Mouse (Mus musculus): ENCODE measurements around the gene Il17rb.

Il17rb gene

GRCm38 (mm10) chr14:30008733-30009575 is at the start of gene Il17rb, which contains the start of gene Chdh:
TSS of gene Il17rb (minus strand) at chr14:30008896.
TSS of gene Chdh (plus strand) at chr14:30009023.
- peak; percentile 34 for DNase-seq (ENCODE audit: low spot score)

- peak; percentile 33 for DNase-seq (ENCODE audit: low spot score)
Measured at GRCm38 (mm10) chr14:30056031-30056766, 47.5 kb upstream of the Il17rb start.

GRCm38 (mm10) chr14:30054922-30055321 is 46.2 kb upstream of the Il17rb start:
- no peak for DNase-seq (ENCODE audit: low spot score)

GRCm38 (mm10) chr14:30050280-30050679 is 41.6 kb upstream of the Il17rb start:
- no peak for DNase-seq (ENCODE audit: low spot score)

- DNase-seq (ENCODE audit: low spot score), result no peak
Measured at GRCm38 (mm10) chr14:30048049-30048448, 39.4 kb upstream of the Il17rb start.

GRCm38 (mm10) chr14:30046976-30047375 is 38.3 kb upstream of the Il17rb start:
- no peak for DNase-seq (ENCODE audit: low spot score)

- DNase-seq (ENCODE audit: low spot score), result no peak
Measured at GRCm38 (mm10) chr14:30045704-30046220, 37.1 kb upstream of the Il17rb start.

- peak; percentile 29 for DNase-seq (ENCODE audit: low spot score)
Measured at GRCm38 (mm10) chr14:30045239-30045638, 36.5 kb upstream of the Il17rb start.

GRCm38 (mm10) chr14:30043356-30043940 is 34.8 kb upstream of the Il17rb start:
- no peak for DNase-seq (ENCODE audit: low spot score)

GRCm38 (mm10) chr14:30041836-30042235 is 33.1 kb upstream of the Il17rb start:
- no peak for DNase-seq (ENCODE audit: low spot score)

- no peak for DNase-seq (ENCODE audit: low spot score)
Measured at GRCm38 (mm10) chr14:30039413-30039812, 30.7 kb upstream of the Il17rb start.

GRCm38 (mm10) chr14:30038431-30038830 is 29.7 kb upstream of the Il17rb start:
- no peak for DNase-seq (ENCODE audit: low spot score)

- no peak for DNase-seq (ENCODE audit: low spot score)
Measured at GRCm38 (mm10) chr14:30033405-30033804, 24.7 kb upstream of the Il17rb start.

- no peak for DNase-seq (ENCODE audit: low spot score)
Measured at GRCm38 (mm10) chr14:30027378-30027777, 18.7 kb upstream of the Il17rb start.

GRCm38 (mm10) chr14:30024387-30024786 is 15.7 kb upstream of the Il17rb start:
- DNase-seq (ENCODE audit: low spot score), result no peak

GRCm38 (mm10) chr14:30022471-30022870 is 13.8 kb upstream of the Il17rb start:
- DNase-seq (ENCODE audit: low spot score), result no peak

GRCm38 (mm10) chr14:30019792-30020575 is 11.3 kb upstream of the Il17rb start:
- DNase-seq (ENCODE audit: low spot score), result no peak

- DNase-seq (ENCODE audit: low spot score), result no peak
Measured at GRCm38 (mm10) chr14:30019375-30019774, 10.7 kb upstream of the Il17rb start.

- DNase-seq (ENCODE audit: low spot score), result no peak
Measured at GRCm38 (mm10) chr14:30018846-30019245, 10.2 kb upstream of the Il17rb start.

- DNase-seq (ENCODE audit: low spot score), result no peak
Measured at GRCm38 (mm10) chr14:30018463-30018801, 9.7 kb upstream of the Il17rb start.

- no peak for DNase-seq (ENCODE audit: low spot score)
Measured at GRCm38 (mm10) chr14:30017794-30018462, 9.2 kb upstream of the Il17rb start.
